ENCODE assay signal across 9 mouse cellular contexts in the genomic region with DNA sequence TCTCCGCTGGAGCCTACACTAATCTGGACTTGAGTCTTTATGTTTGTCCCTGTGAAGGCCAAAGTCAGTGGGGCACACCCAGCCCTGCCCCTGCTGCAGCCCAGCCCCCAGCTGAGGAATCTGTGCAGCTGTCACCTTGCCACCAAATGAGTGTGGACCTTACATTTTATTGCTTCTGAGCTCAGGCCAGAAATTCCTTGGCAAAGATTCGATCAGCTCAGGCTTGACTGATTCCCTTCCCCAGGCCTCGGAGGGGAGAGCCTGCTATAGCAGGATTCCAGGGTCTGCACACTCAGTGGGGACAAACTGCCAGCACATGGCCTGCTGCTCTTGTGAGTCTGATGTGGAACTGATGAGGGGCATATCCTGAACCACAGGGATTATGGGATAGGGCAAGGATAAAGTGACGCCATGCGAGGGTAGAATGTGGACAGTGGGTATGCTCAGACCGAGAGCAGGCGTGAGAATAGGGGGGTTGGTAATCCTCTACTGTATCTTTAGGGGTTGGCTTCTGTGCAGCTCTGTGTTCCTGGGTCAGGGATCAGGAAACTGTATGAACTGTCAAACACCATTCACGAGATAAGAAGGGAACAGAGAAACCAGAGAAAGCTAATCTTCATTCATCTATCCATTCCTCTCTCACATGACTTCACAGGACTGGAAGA. TPM values are rescaled to one million over a fixed set of nuclear protein-coding genes. Genes with fewer than 3 reads are reported as not detected.
DNase-seq lines count a peak whose midpoint lies in the region; ATAC-seq and TF ChIP-seq lines count a peak whose summit lies in the region.
"Had no signal": no experiment of that assay in that cellular context is flagged by ENCODE, and none has a peak within 500 bp of the region (broad histone marks: within the 10 kb centered on the region; RNA-seq: fewer than 3 reads in every experiment).

No protein-coding gene starts in this region.

- H3K4me1 ChIP-seq in heart, postnatal 0 days (ENCODE audit: control insufficient read depth, insufficient read depth): peaks cover 7% of the 10 kb centered on the region; the same call in 1 of the 2 replicates
- 0 out of 2 replicates have a peak, but pooled peaks cover 2% of the 10 kb centered on the region for H3K4me1 ChIP-seq in hindbrain, embryonic 16.5 days (ENCODE audit: control insufficient read depth, insufficient read depth, low read depth, low read length)
- peaks cover 20% of the 10 kb centered on the region for H3K4me1 ChIP-seq in limb, embryonic 14.5 days (ENCODE audit: control insufficient read depth, insufficient read depth, low read length)

- no peak for DNase-seq in heart, postnatal 0 days (ENCODE audit: low spot score)
- DNase-seq in heart, adult 8-10 months (ENCODE audit: low spot score): no peak
- DNase-seq in ZHBTc4 (ENCODE audit: low read depth, low spot score): peak; percentile 53
- peak; percentile 88 for DNase-seq in limb, embryonic 14.5 days (ENCODE audit: low spot score)
- no peak for DNase-seq in right cerebral cortex, postnatal 36 days (ENCODE audit: low spot score in 2 of 2)
- no peak for DNase-seq in yolk sac, embryonic 10.5 days (ENCODE audit: low spot score)
- no peak for DNase-seq in thymus, adult 18-20 months

- no peaks in the 10 kb centered on the region for H3K9me3 ChIP-seq in heart, postnatal 0 days (replicated peaks; ENCODE audit: control insufficient read depth, low read length)
- no peaks in the 10 kb centered on the region for H3K9me3 ChIP-seq in hindbrain, embryonic 16.5 days (ENCODE audit: control insufficient read depth, low read length)
- no peaks in the 10 kb centered on the region for H3K9me3 ChIP-seq in limb, embryonic 14.5 days (ENCODE audit: control insufficient read depth, low read length)

- TF ChIP-seq CTCF in heart, postnatal 0 days (IDR thresholded peaks at IDR 0.05; ENCODE audit: low read depth): no peak

- H3K4me2 ChIP-seq in heart, postnatal 0 days (ENCODE audit: low read depth, low read length): no peak overlapping the region
- no peak overlapping the region for H3K4me2 ChIP-seq in hindbrain, embryonic 16.5 days (ENCODE audit: low read length)
- H3K4me2 ChIP-seq in limb, embryonic 14.5 days (replicated peaks; ENCODE audit: low read depth, low read length, severe bottlenecking): no peak overlapping the region

- TF ChIP-seq EP300 in heart, postnatal 0 days (IDR thresholded peaks at IDR 0.05; ENCODE audit: low read depth): no peak

- peak; percentile 33; the same call in 1 of the 2 replicates for ATAC-seq in heart, postnatal 0 days (ENCODE audit: insufficient read depth, low read depth)
- ATAC-seq in hindbrain, embryonic 16.5 days: peak; percentile 84
- ATAC-seq in limb, embryonic 14.5 days (ENCODE audit: low FRiP score, low read depth): peak; percentile 88

- H3K9ac ChIP-seq in heart, postnatal 0 days (replicated peaks; ENCODE audit: low read depth, low read length): no peak overlapping the region
- no peak overlapping the region for H3K9ac ChIP-seq in hindbrain, embryonic 16.5 days (ENCODE audit: low read depth, low read length)
- H3K9ac ChIP-seq in limb, embryonic 14.5 days (ENCODE audit: low read depth, low read length, severe bottlenecking): no peak overlapping the region

- WGBS in heart, postnatal 0 days: 50% methylated on average over 8 of the region's 8 CpGs
- WGBS in hindbrain, embryonic 16.5 days: 60% methylated on average over 8 of the region's 8 CpGs
- 41% methylated on average over 8 of the region's 8 CpGs for WGBS in limb, embryonic 14.5 days

- no peak overlapping the region for H3K4me3 ChIP-seq in heart, postnatal 0 days (ENCODE audit: low read depth, low read length)
- no peak overlapping the region for H3K4me3 ChIP-seq in hindbrain, embryonic 16.5 days (ENCODE audit: low read length)
- no peak overlapping the region for H3K4me3 ChIP-seq in limb, embryonic 14.5 days (replicated peaks; ENCODE audit: low read length)

- TF ChIP-seq POLR2A in limb, embryonic 14.5 days (IDR thresholded peaks at IDR 0.05; ENCODE audit: borderline replicate concordance, extremely low read depth, insufficient read depth, insufficient read length): no peak

- no peaks in the 10 kb centered on the region for H3K27me3 ChIP-seq in heart, postnatal 0 days (ENCODE audit: control insufficient read depth, insufficient read depth, low read length)
- H3K27me3 ChIP-seq in hindbrain, embryonic 16.5 days (replicated peaks; ENCODE audit: control insufficient read depth, insufficient read depth, low read length): no peaks in the 10 kb centered on the region
- H3K27me3 ChIP-seq in limb, embryonic 14.5 days (ENCODE audit: control insufficient read depth, insufficient read depth, low read length): no peaks in the 10 kb centered on the region

- H3K27ac ChIP-seq in heart, postnatal 0 days (ENCODE audit: low read depth): no peak overlapping the region
- no peak overlapping the region; the same call in 1 of the 2 replicates for H3K27ac ChIP-seq in hindbrain, embryonic 16.5 days (ENCODE audit: low read depth, low read length)
- peak overlapping the region; percentile 45 for H3K27ac ChIP-seq in limb, embryonic 14.5 days (replicated peaks; ENCODE audit: low read depth, low read length)

- H3K36me3 ChIP-seq in heart, postnatal 0 days (replicated peaks; ENCODE audit: control insufficient read depth, insufficient read depth, low read length): no peaks in the 10 kb centered on the region
- no peaks in the 10 kb centered on the region for H3K36me3 ChIP-seq in hindbrain, embryonic 16.5 days (ENCODE audit: control insufficient read depth, insufficient read depth, low read length)
- H3K36me3 ChIP-seq in limb, embryonic 14.5 days (ENCODE audit: control insufficient read depth, insufficient read depth, low read length): no peaks in the 10 kb centered on the region

RNA-seq across cellular contexts. Expression of a gene that starts 10.6 kb away (rescaled TPM):
- total RNA-seq in heart, postnatal 0 days (2014; rRNA removed; ENCODE audit: low replicate concordance): 536 and 674 TPM in 2 replicates
- polyA plus RNA-seq in heart, postnatal 0 days (2015; fragmentation: Nextera tagmentation; extraction: Ambion mirVana): 39.6 and 45.0 TPM in 2 replicates
- total RNA-seq in heart, adult 8-10 months (2022): 10 to 100 TPM; 24.4 to 52.4 (median 41.1) TPM
- polyA plus RNA-seq in hindbrain, embryonic 16.5 days (2015; fragmentation: Nextera tagmentation; extraction: Ambion mirVana): 9.9 and 13.0 TPM in 2 replicates
- polyA plus RNA-seq in limb, embryonic 14.5 days (2012; rRNA removed): 366 and 528 TPM in 2 replicates
- 91.7 and 98.9 TPM in 2 replicates for polyA plus RNA-seq in limb, embryonic 14.5 days (2014; fragmentation: Nextera tagmentation; extraction: Ambion mirVana)

RNA-seq across cellular contexts. Expression of a gene that starts 41.6 kb away (rescaled TPM):
- not detected in 2 replicates for total RNA-seq in heart, postnatal 0 days (2014; rRNA removed; ENCODE audit: low replicate concordance)
- polyA plus RNA-seq in heart, postnatal 0 days (2015; fragmentation: Nextera tagmentation; extraction: Ambion mirVana): not detected in 2 replicates
- not detected for total RNA-seq in heart, adult 8-10 months (2022)
- polyA plus RNA-seq in hindbrain, embryonic 16.5 days (2015; fragmentation: Nextera tagmentation; extraction: Ambion mirVana): not detected in 2 replicates
- 0.34 and 0.46 TPM in 2 replicates for polyA plus RNA-seq in limb, embryonic 14.5 days (2012; rRNA removed)
- polyA plus RNA-seq in limb, embryonic 14.5 days (2014; fragmentation: Nextera tagmentation; extraction: Ambion mirVana): 0.29 and 0.46 TPM in 2 replicates
- total RNA-seq: layer of hippocampus, postnatal 25 days had no signal

Comparison
In these comparisons a context has a peak if more than half of its experiments do, and no peak if none do; other contexts are left out.
1. ATAC-seq: peak in every context shown above with its lines; median percentile 88 in limb, embryonic 14.5 days; 84 in hindbrain, embryonic 16.5 days; 33 in heart, postnatal 0 days.
2. DNase-seq: peak in ZHBTc4 (single experiment) and limb, embryonic 14.5 days (single experiment); none in heart, postnatal 0 days (single experiment), heart, adult 8-10 months (single experiment), right cerebral cortex, postnatal 36 days (0 of 2), yolk sac, embryonic 10.5 days (single experiment) and thymus, adult 18-20 months (0 of 2).